Mouse (Mus musculus) heart, embryonic 14.5 days (tissue): ENCODE results near the gene Nptx1. TPM values are rescaled to one million over a fixed set of nuclear protein-coding genes. Genes with fewer than 3 reads are reported as not detected.
A peak's percentile ranks its signal among the peaks of the same experiment; 100 is the strongest.

Experiments
- ATAC-seq: fragments of 200-750 bp; cut with Nextera tagmentation; 2 replicates; pipeline ENCODE4 v1.8.0; 2017; ENCODE audit warnings: low read depth, moderate TSS enrichment; ENCODE audit not compliant: insufficient number of reproducible peaks, insufficient read depth, low FRiP score
- H3K27ac ChIP-seq, 2 experiments: fragments of 200-500 bp in 1 of 2; fragments of 300-500 bp in 1 of 2; sonication (generic) in 1 of 2; replicated peaks in 1 of 2; 2 replicates each; pipeline ENCODE4 v1.5.1; 2012 to 2014; ENCODE audit warnings: low read depth in 2 of 2, low read length in 2 of 2, control low read depth in 1 of 2, mild to moderate bottlenecking in 1 of 2, mixed read lengths in 1 of 2; ENCODE audit not compliant: control insufficient read depth in 1 of 2, insufficient read depth in 1 of 2
- H3K27me3 ChIP-seq: fragments of 300-500 bp; sonication (generic); 2 replicates; pipeline ENCODE4 v1.6.1; 2014; ENCODE audit warnings: mild to moderate bottlenecking, low read length, control low read depth; ENCODE audit not compliant: control insufficient read depth, insufficient read depth
- H3K36me3 ChIP-seq: fragments of 300-500 bp; sonication (generic); 2 replicates; pipeline ENCODE4 v1.6.1; 2014; ENCODE audit warnings: mild to moderate bottlenecking, control low read depth, low read length, mixed read lengths; ENCODE audit not compliant: control insufficient read depth, insufficient read depth
- H3K4me1 ChIP-seq, 2 experiments: fragments of 200-500 bp in 1 of 2; fragments of 300-500 bp in 1 of 2; sonication (generic) in 1 of 2; 2 replicates each; pipeline ENCODE4 v1.6.1; 2012 to 2014; ENCODE audit warnings: low read length in 2 of 2, control low read depth in 1 of 2, mixed read lengths in 1 of 2; ENCODE audit not compliant: control insufficient read depth in 2 of 2, insufficient read depth in 2 of 2
- H3K4me2 ChIP-seq: fragments of 300-500 bp; sonication (generic); 2 replicates; pipeline ENCODE4 v1.6.1; 2014; ENCODE audit warnings: mild to moderate bottlenecking, low read length
- H3K4me3 ChIP-seq, 2 experiments: fragments of 200-500 bp in 1 of 2; fragments of 300-500 bp in 1 of 2; sonication (generic) in 1 of 2; 2 replicates each; pipeline ENCODE4 v1.5.1; 2012 to 2014; ENCODE audit warnings: low read length in 2 of 2, mild to moderate bottlenecking in 2 of 2, control low read depth in 1 of 2, low read depth in 1 of 2, moderate library complexity in 1 of 2; ENCODE audit not compliant: control insufficient read depth in 1 of 2, insufficient read depth in 1 of 2
- H3K9ac ChIP-seq: fragments of 300-500 bp; sonication (generic); 2 replicates; pipeline ENCODE4 v1.6.1; 2014; ENCODE audit warnings: mild to moderate bottlenecking, low read length
- H3K9me3 ChIP-seq: fragments of 300-500 bp; sonication (generic); 2 replicates; pipeline ENCODE4 v1.6.1; 2016; ENCODE audit warnings: low read length, control low read depth; ENCODE audit not compliant: control insufficient read depth
- WGBS: fragments of 180-500 bp; shearing (Covaris S2); extraction: QIAGEN DNeasy Blood & Tissue Kit; methylation state at CpG from one replicate; pipeline ENCODE4 v1.1.7; 2014; 5-methylcytosine and 5-hydroxymethylcytosine counted together
- polyA plus RNA-seq: library from polyadenylated mRNA; unstranded; fragments of >200 nt; fragmentation: Nextera tagmentation; extraction: Ambion mirVana; gene quantifications from 2 replicates; pipeline ENCODE4 v1.2.1, GENCODE M21; 2014

The Nptx1 gene
- polyA plus RNA-seq, 1 experiment from 2014 or later, result 0.81 TPM

DNA sequence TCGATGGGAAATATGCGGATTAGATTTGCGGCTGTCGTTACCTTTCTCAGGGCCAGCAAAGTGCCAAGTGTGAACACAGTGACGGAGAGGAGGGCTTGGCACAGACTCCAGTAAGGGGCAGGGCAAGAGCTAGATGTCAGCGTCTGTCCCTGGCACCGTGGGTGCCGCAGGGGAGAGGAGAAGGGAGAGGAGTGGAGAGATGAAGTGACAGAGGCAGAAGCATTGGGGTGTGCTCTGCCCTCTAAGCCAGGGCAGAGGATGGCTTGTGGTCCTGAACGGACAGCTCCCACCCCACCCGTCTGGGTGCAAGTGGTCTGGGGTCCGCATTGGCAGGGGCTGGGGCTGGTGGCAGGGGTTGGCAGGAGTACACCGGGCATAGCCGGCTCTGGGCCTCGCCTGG is 7.6 kb downstream of the Nptx1 start:
- Histone ChIP-seq H3K27me3 (peaks cover 57% of the 10 kb centered on the region), H3K4me1 (no peaks in the 10 kb centered on the region), H3K4me3 (no peak overlapping the region), H3K4me2 (no peak overlapping the region), H3K27ac (no peak overlapping the region), H3K9me3 (no peaks in the 10 kb centered on the region), H3K9ac (no peak overlapping the region), H3K36me3 (no peaks in the 10 kb centered on the region)
- no peak for ATAC-seq
- 34% methylated on average over 14 of the region's 14 CpGs for WGBS

DNA sequence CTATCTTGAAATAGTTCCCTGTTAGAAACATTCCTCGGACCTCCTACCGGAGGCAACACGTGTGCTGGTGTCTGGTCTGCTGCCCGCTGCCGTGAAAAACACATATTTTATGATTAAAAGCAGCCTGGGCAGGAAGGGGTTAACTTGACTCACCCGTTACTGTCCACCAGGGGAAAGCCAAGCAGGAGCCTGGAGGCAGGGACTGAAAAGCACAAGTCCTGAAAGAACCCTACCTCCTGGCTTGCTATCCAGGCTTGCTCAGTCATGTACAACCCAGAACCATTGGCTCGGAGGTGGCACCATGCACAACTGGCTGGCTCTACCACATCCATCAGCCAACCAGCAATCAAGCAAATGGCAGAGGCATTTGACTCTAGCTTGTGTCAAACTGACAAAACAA is 13.8 kb downstream of the Nptx1 start:
- 66% methylated on average over 7 of the region's 7 CpGs for WGBS
- no peak for ATAC-seq
- Histone ChIP-seq H3K9me3 (no peaks in the 10 kb centered on the region), H3K36me3 (no peaks in the 10 kb centered on the region), H3K4me3 (no peak overlapping the region), H3K27ac (no peak overlapping the region), H3K4me1 (no peaks in the 10 kb centered on the region), H3K9ac (no peak overlapping the region), H3K4me2 (no peak overlapping the region), H3K27me3 (peaks cover 12% of the 10 kb centered on the region; the same call in 1 of the 2 replicates)

DNA sequence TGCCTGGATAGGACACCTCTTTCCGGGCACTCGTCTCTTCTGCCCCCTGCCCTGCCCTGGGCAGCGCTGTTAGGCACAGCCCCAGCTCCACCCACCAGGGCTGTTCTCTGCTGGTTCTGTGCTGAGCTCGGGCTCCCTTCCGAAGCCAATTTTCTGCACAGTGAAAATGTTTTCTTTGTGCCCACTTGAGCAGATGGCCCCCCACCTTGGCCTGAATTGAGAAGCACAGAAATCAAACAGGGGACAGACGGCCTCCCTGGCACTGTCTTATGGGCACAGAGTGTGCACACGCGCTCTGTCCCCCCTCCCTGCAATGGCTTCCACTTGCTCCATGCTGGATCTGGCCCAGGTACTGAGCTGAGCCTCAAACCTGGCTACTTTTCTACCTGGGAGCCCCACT is 15.1 kb downstream of the Nptx1 start:
- Histone ChIP-seq H3K4me3 (no peak overlapping the region), H3K27me3 (0 out of 2 replicates have a peak, but pooled peaks cover 12% of the 10 kb centered on the region), H3K36me3 (no peaks in the 10 kb centered on the region), H3K4me1 (no peaks in the 10 kb centered on the region), H3K9ac (no peak overlapping the region), H3K9me3 (no peaks in the 10 kb centered on the region), H3K4me2 (no peak overlapping the region), H3K27ac (no peak overlapping the region)
- ATAC-seq, result no peak
- WGBS, result 80% methylated on average over 8 of the region's 8 CpGs

DNA sequence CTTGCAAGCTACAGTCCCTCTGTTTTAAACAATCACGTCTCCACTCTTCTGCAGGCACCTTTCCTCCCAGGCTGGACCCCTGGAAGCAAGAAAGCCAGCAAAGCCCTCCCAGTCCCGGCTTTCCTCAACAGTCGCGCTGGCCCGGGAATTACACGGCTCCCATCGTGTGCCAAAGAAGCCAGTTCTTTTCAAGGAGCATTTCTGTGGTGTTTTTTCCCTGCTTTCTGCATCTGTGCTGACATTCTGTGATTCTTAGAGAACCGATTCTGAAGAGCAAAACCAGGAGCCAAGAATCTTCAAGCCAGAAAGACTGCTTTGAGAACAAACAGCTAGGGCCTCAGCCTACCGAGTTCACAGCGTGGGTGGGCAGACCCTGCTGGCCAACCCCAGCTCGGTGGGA is 18.6 kb downstream of the Nptx1 start:
- no peak for ATAC-seq

DNA sequence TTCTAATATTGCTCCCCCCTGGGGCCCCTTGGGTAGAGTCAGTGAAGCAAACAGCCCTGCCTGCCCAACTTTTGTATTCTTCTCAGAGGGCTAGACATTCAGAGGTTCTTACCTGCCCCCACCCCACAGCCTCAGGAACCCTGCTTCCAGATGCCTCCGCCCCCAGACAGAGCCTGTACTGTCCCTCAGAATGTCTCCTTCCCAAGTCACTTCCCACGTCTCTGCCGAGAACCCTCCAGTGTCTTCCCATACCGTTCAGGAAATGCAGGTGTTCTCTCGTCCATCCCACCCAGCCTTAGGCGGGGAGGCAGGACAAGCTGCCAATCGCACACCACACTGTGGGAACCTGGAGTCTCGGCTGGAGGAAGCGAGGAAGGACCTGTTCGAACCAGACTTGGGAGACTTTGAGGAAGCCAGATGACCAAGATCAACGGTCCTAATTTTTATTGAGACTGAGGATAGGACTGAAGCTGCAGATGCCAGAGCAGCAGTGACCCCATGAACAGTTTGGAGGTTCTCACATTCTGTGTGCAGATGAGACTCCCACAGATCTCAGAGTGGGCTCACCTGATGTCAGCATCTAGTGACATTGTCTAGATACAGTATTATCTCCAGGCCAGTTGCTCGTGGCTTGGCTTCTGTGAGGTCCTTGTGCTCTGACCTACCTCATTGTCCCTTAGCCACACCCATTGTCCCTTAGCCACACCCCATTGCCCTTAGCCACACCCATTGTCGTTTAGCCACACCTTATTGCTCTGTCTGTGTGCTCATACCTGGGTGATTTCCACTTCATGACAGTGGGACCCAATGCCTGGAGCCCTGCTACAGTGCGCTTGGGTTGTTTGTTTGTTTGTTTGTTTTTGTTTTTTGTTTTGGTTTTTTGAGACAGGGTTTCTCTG is 21.2 kb downstream of the Nptx1 start:
- no peaks in the 10 kb centered on the region for H3K36me3 ChIP-seq
- no peak overlapping the region for H3K27ac ChIP-seq
- no peak overlapping the region for H3K9ac ChIP-seq
- no peak overlapping the region for H3K4me3 ChIP-seq
- no peak for ATAC-seq
- no peaks in the 10 kb centered on the region for H3K27me3 ChIP-seq
- no peak overlapping the region for H3K4me2 ChIP-seq
- H3K9me3 ChIP-seq, result no peaks in the 10 kb centered on the region
- WGBS, result 73% methylated on average over 14 of the region's 14 CpGs
- peaks cover 2% of the 10 kb centered on the region in 2 experiments; a peak in 1 of 4 replicates for H3K4me1 ChIP-seq

More for the DNA sequence above, 18.6 kb downstream of the Nptx1 start:
- Histone ChIP-seq H3K9ac (no peak overlapping the region), H3K4me3 (no peak overlapping the region), H3K4me2 (no peak overlapping the region), H3K27ac (no peak overlapping the region), H3K9me3 (no peaks in the 10 kb centered on the region), H3K4me1 (peaks cover 2% of the 10 kb centered on the region in 2 experiments; a peak in 1 of 4 replicates), H3K36me3 (no peaks in the 10 kb centered on the region), H3K27me3 (0 out of 2 replicates have a peak, but pooled peaks cover 8% of the 10 kb centered on the region)
- 57% methylated on average over 11 of the region's 11 CpGs for WGBS

DNA sequence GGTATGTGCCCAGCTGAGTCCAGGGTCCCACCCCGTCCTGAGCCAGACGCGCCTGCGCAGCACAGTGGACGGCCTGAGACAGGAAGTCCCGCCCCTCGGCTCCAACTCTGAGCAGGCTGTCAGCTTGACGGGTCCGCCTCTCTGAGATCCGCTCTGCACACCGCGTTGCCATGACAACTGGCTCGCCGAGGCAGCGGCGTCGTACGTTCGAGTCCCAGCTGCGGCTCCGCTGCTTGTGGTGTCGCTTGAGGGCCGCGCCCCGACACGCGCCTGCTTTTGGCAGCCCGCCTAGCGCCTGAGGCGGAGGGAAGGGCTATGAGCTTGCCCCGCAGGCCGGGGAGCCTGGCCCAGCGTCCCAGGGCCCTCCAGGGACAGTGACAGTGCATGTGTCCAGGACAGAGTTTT is 23.0 kb downstream of the Nptx1 start:
- Histone ChIP-seq H3K9me3 (no peaks in the 10 kb centered on the region), H3K27ac (no peak overlapping the region), H3K36me3 (no peaks in the 10 kb centered on the region), H3K9ac (peak overlapping the region; percentile 77), H3K4me3 (peak overlapping the region; percentile 58 to 65), H3K4me1 (peaks cover 2% of the 10 kb centered on the region in 2 experiments; a peak in 1 of 4 replicates), H3K4me2 (peak overlapping the region; percentile 87), H3K27me3 (no peaks in the 10 kb centered on the region)
- 2% methylated on average over 33 of the region's 33 CpGs for WGBS
- ATAC-seq, result peak; percentile 95

DNA sequence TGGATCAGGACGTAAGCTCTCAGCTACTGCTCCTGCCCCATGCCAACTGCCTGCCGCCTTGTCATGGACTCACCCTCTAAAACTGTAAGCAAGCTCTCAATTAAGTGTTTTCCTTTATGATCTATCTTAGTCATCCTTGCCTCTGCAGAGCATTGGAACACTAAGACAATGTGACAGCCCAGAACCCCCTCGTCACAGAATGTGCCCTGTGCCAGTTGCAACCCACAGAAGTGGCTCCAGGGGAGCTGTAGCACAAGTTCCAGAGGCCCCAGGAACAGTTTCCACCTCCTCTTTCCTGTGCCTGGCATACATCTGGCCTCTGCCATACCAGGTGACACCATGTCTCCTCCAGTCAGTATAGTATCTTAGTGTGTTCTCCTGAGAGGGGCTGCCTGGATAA is 24.2 kb downstream of the Nptx1 start:
- Histone ChIP-seq H3K27ac (no peak overlapping the region), H3K9ac (no peak overlapping the region), H3K36me3 (no peaks in the 10 kb centered on the region), H3K4me2 (no peak overlapping the region), H3K4me3 (no peak overlapping the region), H3K9me3 (no peaks in the 10 kb centered on the region), H3K27me3 (no peaks in the 10 kb centered on the region), H3K4me1 (peaks cover 2% of the 10 kb centered on the region in 2 experiments; a peak in 1 of 4 replicates)
- 83% methylated on average over 3 of the region's 3 CpGs for WGBS
- ATAC-seq, result no peak
